Mouse (Mus musculus) adrenal gland, postnatal 10 days (tissue): ENCODE data around the gene Cnfn. TPM values are rescaled to one million over a fixed set of nuclear protein-coding genes. Genes with fewer than 3 reads are reported as not detected.

ENCODE experiments used
- DNase-seq: peaks from one replicate; pipeline ENCODE4 v3.0.0; 2021; ENCODE audit warnings: mixed read lengths
- total RNA-seq, 2 experiments: library from RNA; stranded (reverse); gene quantifications; 2 replicates each; pipeline ENCODE4 v1.2.3; 2021

Cnfn gene
- total RNA-seq, 2 experiments from 2014 or later: not detected

- DNase-seq: peak; percentile 86
These were observed 20.7 kb upstream of the Cnfn start for GRCm38 (mm10) chr7:25390054-25390770.

DNA sequence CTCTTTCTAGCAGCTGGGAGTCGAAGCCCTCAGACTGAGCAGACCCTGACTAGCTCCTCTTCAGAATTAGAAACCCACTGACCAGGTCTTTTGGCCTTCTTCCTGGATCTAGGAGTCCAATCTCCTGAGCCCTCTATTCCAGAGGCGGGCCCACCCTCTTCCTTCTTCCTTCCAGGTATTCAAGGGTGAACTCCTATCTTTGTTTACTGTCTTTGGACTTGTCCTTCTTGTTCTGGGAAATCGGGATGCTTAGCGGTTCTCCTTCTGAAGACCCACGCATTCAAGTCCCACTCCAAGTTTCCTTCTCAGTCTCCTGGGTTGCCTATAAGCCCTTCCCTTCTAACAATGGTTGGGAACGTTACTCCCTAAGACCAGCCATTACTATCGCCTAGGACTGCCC, 19.4 kb upstream of the Cnfn start:
- DNase-seq: no peak

DNA sequence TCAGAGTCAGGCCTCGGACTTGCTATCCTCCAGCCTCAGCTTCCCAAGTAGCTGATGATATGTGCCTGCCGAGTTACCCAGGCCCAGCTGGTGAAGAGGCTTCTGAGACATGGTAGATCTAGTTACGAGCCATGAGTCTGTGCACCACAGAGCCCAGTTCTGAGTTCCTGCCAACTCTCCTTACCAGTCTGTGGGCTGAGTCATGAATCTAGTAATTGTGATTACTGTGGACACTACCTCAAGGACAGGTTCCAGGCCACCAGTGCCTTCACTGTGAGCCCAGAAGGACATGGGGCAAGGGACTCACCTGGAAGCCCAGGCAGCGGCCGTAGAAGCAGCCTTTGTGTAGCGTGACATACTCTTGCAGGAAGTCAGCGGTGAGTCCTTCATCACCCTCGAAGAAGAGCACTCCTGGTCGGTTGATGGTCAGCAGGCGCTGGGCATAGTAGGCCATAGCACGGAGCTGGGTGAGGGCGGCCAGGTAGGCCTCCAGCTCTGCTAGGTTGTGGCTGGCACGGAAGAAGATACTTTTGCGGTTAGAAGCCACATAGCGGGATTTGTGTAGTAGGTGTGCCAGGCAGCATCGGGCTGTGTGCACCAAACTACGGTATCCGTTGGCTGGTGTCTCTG, 18.4 kb upstream of the Cnfn start:
- DNase-seq: peak; percentile 61

- DNase-seq: peak; percentile 91
These were observed 16.5 kb upstream of the Cnfn start for GRCm38 (mm10) chr7:25385850-25386555.

DNA sequence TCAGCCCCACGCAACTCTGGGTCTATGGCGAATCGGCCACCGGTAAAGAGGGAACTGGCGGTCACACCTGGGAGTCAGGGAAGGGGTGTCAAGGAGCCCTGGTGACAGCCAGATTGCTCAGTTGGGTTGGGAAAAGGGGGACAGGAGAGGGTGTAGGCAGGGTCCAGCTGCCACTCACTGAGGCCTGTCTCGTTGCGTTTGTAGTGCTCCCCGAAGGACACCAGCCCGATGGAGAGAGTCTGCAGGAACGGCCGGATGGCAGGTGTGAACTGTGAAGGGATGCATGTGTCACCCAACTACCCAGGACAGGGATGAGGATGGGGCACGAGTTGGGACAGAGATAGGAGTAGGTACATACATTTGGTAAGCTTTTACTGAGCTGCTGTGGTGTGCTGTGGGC, 15.7 kb upstream of the Cnfn start:
- DNase-seq: no peak

- no peak for DNase-seq
These were observed 15.3 kb upstream of the Cnfn start for GRCm38 (mm10) chr7:25384818-25385217.

GRCm38 (mm10) chr7:25384318-25384717, 14.8 kb upstream of the Cnfn start:
- no peak for DNase-seq

DNA sequence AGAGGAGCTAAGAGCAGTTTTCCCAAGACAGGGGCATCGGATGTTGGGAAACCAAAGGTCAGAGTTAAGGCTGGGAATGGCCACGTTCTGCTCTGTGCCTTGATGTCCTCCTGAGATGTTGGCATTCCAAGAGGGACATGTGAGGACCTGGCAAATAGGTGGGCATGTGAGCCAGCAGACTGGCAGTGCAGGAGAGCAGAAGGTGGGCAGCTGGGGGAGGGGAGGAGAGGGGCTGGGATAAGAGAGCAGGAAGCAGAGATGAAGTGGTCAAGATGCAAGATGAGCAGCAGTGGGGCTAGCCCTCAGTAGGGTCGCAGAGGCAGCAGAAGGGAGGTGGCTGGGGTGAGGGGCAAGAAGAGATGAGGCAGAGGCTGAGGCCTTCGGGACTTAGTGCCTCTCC, 14.4 kb upstream of the Cnfn start:
- no peak for DNase-seq

DNA sequence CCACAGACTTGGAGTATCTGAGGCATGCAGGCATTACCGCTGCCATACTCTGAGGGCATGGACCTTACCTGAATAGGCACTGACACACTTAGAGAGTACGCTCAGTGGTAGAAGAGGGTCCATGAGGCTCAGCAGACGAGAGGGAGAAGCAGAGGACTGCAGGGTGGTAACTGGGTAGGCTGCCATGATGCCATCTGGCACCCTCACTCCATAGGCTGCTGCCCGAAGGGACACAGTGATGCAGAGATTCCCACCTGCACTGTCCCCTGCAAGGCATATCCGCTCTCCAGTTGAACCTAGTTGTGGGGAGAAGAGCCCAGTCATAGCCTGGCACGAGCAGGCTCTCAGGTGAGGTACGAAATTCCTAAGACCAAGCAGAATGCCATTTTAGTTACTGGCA, 13.9 kb upstream of the Cnfn start:
- no peak for DNase-seq

DNA sequence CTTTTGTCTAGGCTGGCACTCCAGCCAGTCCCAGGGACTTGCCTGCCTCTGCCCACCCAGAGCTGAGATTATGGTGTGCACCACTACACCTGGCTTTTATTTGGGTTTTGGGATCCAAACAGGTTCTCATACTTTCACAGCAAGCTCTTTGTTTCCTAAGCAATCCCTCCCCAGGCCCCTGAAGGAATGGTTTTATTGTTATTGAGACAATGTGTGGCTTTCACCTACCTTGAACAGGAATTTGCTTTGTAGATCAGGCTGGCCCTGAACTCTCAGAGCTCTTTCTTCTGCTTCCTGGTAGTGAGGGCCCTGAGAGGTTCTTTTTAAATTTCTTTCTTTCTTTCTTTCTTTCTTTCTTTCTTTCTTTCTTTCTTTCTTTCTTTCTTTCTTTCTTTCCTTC, 13.0 kb upstream of the Cnfn start:
- DNase-seq: no peak

DNA sequence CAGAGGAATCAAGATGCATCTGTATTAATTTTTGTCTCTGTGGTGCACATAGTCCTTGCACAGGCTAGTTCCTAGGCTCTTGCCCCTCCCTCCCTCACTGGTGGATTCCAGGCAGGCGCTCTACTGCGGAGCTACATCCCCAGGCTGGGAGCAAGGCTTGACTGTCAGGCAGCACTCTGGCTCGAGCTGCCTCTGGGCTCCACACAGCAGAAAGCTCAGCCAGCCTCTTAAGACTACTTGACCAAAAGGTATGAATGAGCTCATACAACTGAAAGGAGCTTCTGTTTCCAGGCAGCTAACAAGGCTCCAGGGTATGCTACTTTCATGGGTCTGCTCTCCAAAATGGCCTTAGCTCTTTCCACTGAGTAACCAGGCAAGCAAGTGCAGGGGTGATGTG, 11.8 kb upstream of the Cnfn start:
- no peak for DNase-seq

GRCm38 (mm10) chr7:25380392-25381283, 11.1 kb upstream of the Cnfn start:
- DNase-seq: peak; percentile 37

DNA sequence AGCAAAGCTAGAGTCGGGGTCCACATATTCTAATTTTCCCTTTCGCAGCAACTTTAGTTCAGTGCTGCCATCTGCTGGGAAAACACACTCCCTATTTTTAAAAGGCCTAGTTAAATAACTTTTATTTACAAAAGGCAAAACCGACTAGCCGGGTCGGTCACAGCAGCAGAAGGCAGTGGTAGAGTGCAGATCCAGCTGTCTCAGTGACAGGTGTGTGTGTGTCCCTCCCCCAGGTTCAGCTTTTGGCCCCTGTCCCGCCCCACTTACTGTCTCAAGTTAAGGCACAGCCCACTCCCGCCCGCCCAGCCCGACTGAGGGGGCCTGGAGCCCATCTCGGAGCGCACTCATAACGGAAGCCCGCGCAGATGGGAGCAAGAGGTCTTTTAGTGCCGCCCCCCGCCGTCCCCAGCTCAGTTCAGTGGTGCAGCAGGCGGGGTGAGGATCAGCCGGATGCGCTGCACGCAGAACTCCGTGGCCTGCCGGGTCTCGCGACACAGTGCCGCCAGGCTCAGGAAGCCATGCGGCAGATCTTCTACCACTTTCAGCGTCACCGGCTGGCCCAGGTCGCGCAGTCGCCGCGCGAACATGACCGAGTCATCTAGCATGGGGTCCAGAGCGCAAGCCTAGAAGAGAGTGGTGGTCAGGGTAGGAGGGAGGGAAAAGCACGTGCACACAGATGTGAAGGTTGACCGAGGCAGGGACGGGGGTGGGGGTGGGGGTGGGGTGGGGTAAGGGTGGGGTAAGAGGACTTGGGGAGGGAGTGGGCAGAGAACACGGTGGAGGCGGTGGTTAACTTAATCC, 10.2 kb upstream of the Cnfn start:
- DNase-seq: peak; percentile 64

DNA sequence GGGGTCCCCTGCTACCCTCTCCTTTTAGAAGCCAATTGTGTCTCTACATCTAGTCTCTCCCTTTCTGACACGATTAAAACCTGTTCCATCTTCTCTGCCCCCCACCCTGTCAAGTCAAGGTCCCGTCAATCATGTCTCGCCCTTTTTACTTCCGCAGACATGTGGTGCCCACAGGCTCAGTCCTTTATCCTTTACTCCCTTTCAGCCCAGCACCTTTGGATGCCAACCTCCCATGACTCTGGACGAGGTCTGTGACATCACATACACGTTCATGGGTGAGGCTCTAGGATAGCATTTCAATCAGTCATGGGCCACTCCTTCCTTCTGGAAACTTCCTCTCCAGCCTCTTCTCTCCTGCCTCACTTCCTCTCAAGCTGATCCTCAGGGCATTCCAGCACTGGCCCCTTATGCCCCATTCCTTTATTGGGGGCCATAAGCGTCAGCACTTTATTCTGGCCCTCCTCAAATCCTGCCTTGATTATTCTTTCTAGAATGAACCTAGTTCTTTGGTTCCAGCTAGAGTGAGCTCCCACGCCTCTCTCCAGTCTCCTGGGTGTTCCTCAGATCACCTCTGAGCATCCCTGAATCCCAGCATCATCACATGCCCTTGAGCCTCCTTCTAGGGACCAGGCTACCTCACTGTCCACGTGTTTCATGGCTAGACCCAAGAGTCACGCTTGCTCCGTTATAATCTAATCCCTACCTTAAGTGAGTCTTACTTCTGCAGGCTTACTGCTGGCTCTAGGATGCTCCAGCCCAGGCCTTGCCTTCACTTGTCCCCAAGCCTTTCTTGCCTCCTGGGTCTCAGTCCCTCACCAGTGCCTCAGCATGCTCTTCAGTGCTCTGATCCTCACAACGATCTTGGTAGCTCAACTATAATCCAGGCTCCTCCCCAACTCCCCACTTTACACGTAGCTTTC, 8.9 kb upstream of the Cnfn start:
- DNase-seq: peak; percentile 55

DNA sequence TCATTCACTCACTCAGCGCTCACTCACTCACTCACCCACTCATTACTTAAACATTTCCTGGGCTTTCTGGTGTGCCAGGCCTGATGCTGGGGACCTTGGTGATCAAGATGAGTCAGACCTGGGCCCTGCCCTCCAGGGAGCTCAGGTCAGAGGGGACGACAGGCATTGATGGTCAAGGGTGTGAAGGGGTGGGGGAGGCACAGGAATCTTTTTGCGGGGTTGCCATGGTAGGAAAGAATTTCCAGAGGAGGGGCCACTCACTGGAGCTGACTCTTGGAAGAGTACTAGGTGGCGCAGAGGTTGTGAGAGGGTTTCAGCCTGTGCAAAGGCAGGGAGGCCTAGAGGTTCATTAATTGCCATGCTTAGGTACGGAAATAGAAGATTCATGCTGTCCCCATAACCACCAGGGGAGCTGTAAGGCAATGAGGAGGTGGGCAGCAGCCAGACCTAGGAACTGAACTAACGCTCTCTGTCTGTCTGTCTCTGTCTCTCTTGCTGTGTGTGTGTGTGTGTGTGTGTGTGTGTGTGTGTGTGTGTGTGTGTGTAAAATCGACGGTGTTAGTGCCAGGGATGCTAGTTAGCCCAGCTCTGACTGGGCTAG, 7.7 kb upstream of the Cnfn start:
- DNase-seq: peak; percentile 65

DNA sequence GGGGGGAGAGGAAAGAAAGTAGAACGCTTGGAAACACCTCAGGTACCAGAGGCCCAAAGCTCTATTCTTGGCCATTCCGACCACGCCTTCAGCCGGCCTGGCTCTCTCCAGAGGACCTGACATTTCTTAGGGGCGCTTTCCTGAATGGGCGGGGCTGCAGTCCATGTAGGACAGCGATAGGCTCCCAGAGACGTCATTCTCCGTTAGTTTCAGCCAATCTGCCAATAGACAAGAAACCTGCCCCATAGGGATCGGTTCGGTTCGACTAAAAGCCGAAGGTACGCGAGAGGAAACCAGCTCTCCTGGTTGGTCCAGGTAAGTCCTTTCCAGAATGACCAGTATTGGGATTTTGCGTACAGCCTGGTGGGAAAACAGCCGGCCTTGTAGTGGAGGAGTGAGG, 7.0 kb upstream of the Cnfn start:
- DNase-seq: peak; percentile 92

- peak; percentile 28 for DNase-seq
These were observed 2.9 kb upstream of the Cnfn start for GRCm38 (mm10) chr7:25372441-25372840.

- DNase-seq: no peak
These were observed 1.2 kb downstream of the Cnfn start for GRCm38 (mm10) chr7:25368333-25368732.

DNA sequence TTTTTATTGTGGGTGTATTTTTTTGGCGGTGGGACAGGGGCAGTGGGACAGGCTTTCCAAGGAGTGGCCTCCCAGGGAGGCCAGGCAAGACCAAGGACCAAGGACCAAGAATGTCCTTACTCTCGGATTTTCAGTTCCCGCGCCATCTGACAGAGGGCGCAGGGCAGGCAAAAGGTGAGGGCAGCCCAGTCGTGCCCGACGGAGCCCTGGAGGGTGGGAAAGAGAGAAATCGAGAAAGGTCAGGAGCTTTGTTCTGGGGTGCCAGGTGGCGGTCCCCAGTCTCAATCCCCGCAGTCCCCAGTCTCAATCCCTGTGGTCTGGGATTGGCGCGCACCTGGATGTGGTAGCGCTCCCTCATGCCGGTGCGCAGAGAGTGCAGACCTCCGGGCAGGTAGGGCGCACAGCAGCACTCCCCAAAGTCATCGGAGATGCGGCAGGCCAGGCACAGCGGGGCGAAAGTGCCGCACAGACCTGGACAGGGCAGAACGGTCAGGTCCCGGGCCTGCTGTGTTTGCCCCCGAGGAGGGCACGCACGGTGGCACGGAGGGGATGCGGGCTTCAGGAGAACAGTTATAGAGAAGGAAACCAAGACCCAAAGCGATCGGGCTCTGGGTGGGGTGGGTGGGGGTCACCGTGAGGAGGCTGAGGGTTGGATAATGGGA, 1.8 kb downstream of the Cnfn start:
- peak; percentile 62 for DNase-seq
